Mouse (Mus musculus): ENCODE data around the gene Nudt7.

DNA sequence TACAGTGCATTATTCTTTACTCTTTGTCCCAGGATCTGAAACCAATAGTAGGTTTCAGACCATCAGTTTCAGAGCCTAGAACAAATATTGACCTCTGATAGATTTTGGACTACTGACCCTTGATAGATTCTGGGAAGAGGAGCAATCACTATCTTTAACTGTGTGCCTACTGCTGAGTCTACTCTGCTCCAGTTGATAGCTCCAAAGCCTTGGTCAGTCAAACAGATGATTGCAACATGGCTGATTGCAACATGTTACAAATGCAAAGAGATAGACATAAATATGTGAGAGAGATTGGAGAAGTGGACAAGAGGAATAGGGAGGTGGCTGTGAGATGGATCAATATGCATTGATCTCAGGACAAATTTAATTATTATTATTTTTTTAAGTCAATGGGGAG lies 15.9 kb upstream of the Nudt7 start:
- no peak for TF ChIP-seq CTCF (IDR thresholded peaks at IDR 0.05; ENCODE audit: insufficient read depth, low read length)
- TF ChIP-seq POLR2A (IDR thresholded peaks at IDR 0.05; ENCODE audit: borderline replicate concordance, extremely low read depth, low read depth, low read length) = no peak
